Mouse (Mus musculus): Measurements from ENCODE around the gene Gbx1. TPM values are rescaled to one million over a fixed set of nuclear protein-coding genes. Genes with fewer than 3 reads are reported as not detected.
A peak's percentile ranks its signal among the peaks of the same experiment; 100 is the strongest.

Gene Gbx1
- total and polyA plus RNA-seq, 2 experiments from 2014 or later, result 4.1 to 6.5 TPM

DNA sequence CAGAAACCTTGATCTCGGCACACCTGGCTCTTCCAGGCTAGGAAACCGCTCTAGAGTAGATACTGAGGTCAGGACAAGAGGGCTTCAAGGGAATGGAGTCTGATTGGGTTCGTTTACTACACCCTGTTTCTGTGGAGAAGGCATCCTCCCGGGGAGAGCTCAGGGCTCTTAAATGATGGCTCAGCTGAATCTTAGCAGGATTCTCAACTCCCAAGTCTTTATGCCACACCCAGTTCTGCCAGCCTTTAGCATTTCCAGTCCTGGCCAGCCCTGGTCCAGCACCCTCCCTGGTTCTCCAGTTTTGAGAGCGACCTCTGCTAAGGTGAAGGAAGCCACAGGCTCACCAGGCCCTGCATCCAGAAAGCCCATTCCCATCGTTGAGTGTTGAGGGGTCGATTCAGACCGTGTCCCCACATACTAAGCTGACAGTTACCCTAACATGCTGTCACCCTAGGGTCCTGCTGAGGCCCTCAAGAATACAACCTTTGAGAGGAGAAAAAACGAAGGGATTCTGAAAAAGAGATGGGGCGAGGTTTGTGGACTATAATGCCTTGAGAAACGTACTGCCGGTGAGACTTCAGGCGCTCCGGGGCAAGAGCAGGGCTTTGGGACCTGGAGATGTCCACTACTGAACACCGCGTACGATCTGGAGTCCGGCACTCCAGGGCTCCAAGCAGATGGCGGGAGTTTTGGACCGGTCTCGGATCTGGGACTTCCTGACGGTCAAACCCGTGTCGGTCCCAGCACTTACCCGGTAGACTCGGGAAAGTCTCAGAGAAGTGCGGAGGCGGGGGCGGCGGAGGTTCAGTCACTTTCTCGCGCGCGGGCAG is 1.4 kb downstream of the Gbx1 start:
- no peak overlapping the region for H3K9ac ChIP-seq (replicated peaks; ENCODE audit: low read length)
- H3K27me3 ChIP-seq (ENCODE audit: insufficient read depth, low read length), result peaks cover 36% of the 10 kb centered on the region
- H3K27ac ChIP-seq, result no peak overlapping the region
- WGBS, result 4% methylated on average over 28 of the region's 34 CpGs
- H3K4me3 ChIP-seq (ENCODE audit: low read length), result peak overlapping the region; percentile 46
- H3K9me3 ChIP-seq (ENCODE audit: low read length), result no peaks in the 10 kb centered on the region
- ATAC-seq (no peak), DNase-seq (ENCODE audit: low spot score) (no peak)
- peak overlapping the region; percentile 88 for H3K4me2 ChIP-seq (ENCODE audit: low read depth, low read length)
- no peak for TF ChIP-seq CTCF (IDR thresholded peaks at IDR 0.05; ENCODE audit: low read depth)
- H3K4me1 ChIP-seq (ENCODE audit: insufficient read depth, low read length), result peaks cover 10% of the 10 kb centered on the region; the same call in 1 of the 2 replicates
- H3K36me3 ChIP-seq (ENCODE audit: insufficient read depth, low read length), result no peaks in the 10 kb centered on the region

- ATAC-seq, result no peak
- H3K36me3 ChIP-seq (ENCODE audit: insufficient read depth, low read length), result no peaks in the 10 kb centered on the region
- 0 out of 2 replicates have a peak overlapping the region, but pooled peaks have one; percentile 46 for H3K4me3 ChIP-seq (ENCODE audit: low read length)
- no peak for TF ChIP-seq CTCF (IDR thresholded peaks at IDR 0.05; ENCODE audit: low read depth)
- H3K4me1 ChIP-seq (ENCODE audit: insufficient read depth, low read length), result peaks cover 10% of the 10 kb centered on the region; the same call in 1 of the 2 replicates
- peaks cover 34% of the 10 kb centered on the region for H3K27me3 ChIP-seq (ENCODE audit: insufficient read depth, low read length)
- no peaks in the 10 kb centered on the region for H3K9me3 ChIP-seq (ENCODE audit: low read length)
- 0 out of 2 replicates have a peak overlapping the region, but pooled peaks have one; percentile 2 for H3K4me2 ChIP-seq (ENCODE audit: low read depth, low read length)
- no peak overlapping the region for H3K27ac ChIP-seq
- no peak for DNase-seq (ENCODE audit: low spot score)
- H3K9ac ChIP-seq (replicated peaks; ENCODE audit: low read length), result no peak overlapping the region
- 16% methylated on average over 4 of the region's 4 CpGs for WGBS
These were observed 2.5 kb downstream of the Gbx1 start for GRCm38 (mm10) chr5:24524522-24524921.

DNA sequence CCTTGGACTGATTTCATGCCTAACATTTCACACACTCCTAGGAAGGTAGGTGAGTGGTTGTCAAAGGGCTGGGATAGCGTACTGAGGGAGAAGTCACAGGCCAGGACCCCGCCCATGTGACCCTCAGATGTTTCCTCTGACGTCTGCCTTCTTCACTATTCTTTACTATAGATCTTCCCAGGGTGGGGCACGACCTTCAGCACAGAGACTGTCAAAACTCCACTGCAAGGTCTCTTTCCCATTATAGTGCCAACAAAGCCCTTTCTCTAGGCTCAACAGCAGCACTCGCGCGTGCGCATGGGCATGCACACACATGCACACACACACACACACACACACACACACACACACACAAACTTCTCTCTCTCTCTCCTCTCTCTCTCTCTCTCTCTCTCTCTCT is 3.2 kb downstream of the Gbx1 start:
- Histone ChIP-seq H3K4me1 (ENCODE audit: insufficient read depth, low read length) (peaks cover 10% of the 10 kb centered on the region; the same call in 1 of the 2 replicates), H3K9me3 (ENCODE audit: low read length) (no peaks in the 10 kb centered on the region), H3K9ac (replicated peaks; ENCODE audit: low read length) (no peak overlapping the region), H3K4me2 (ENCODE audit: low read depth, low read length) (no peak overlapping the region), H3K4me3 (ENCODE audit: low read length) (no peak overlapping the region), H3K27ac (no peak overlapping the region), H3K27me3 (ENCODE audit: insufficient read depth, low read length) (peaks cover 27% of the 10 kb centered on the region; the same call in 1 of the 2 replicates), H3K36me3 (ENCODE audit: insufficient read depth, low read length) (no peaks in the 10 kb centered on the region)
- ATAC-seq (no peak), DNase-seq (ENCODE audit: low spot score) (no peak)
- TF ChIP-seq CTCF (IDR thresholded peaks at IDR 0.05; ENCODE audit: low read depth), result no peak
- 35% methylated on average over 8 of the region's 8 CpGs for WGBS

GRCm38 (mm10) chr5:24521366-24521765 is 5.6 kb downstream of the Gbx1 start:
- no peak overlapping the region for H3K4me2 ChIP-seq (ENCODE audit: low read depth, low read length)
- H3K4me1 ChIP-seq (ENCODE audit: insufficient read depth, low read length), result peaks cover 3% of the 10 kb centered on the region; the same call in 1 of the 2 replicates
- TF ChIP-seq CTCF (IDR thresholded peaks at IDR 0.05; ENCODE audit: low read depth), result no peak
- H3K9me3 ChIP-seq (ENCODE audit: low read length), result no peaks in the 10 kb centered on the region
- no peak overlapping the region for H3K9ac ChIP-seq (replicated peaks; ENCODE audit: low read length)
- H3K4me3 ChIP-seq (ENCODE audit: low read length), result no peak overlapping the region
- 69% methylated on average over 8 of the region's 8 CpGs for WGBS
- H3K27ac ChIP-seq, result no peak overlapping the region
- H3K27me3 ChIP-seq (ENCODE audit: insufficient read depth, low read length), result 0 out of 2 replicates have a peak, but pooled peaks cover 15% of the 10 kb centered on the region
- no peaks in the 10 kb centered on the region for H3K36me3 ChIP-seq (ENCODE audit: insufficient read depth, low read length)
- DNase-seq (ENCODE audit: low spot score), result no peak
- ATAC-seq, result no peak

GRCm38 (mm10) chr5:24512271-24512670 is 14.7 kb downstream of the Gbx1 start:
- no peak overlapping the region for H3K9ac ChIP-seq (replicated peaks; ENCODE audit: low read length)
- H3K9me3 ChIP-seq (ENCODE audit: low read length), result no peaks in the 10 kb centered on the region
- ATAC-seq (no peak), DNase-seq (ENCODE audit: low spot score) (no peak)
- no peak overlapping the region for H3K27ac ChIP-seq
- WGBS, result 55% methylated on average over 8 of the region's 8 CpGs
- H3K4me1 ChIP-seq (ENCODE audit: insufficient read depth, low read length), result no peaks in the 10 kb centered on the region
- no peak for TF ChIP-seq CTCF (IDR thresholded peaks at IDR 0.05; ENCODE audit: low read depth)
- H3K36me3 ChIP-seq (ENCODE audit: insufficient read depth, low read length), result no peaks in the 10 kb centered on the region
- H3K4me2 ChIP-seq (ENCODE audit: low read depth, low read length), result no peak overlapping the region
- H3K27me3 ChIP-seq (ENCODE audit: insufficient read depth, low read length), result no peaks in the 10 kb centered on the region
- H3K4me3 ChIP-seq (ENCODE audit: low read length), result no peak overlapping the region

- Histone ChIP-seq H3K27ac (no peak overlapping the region), H3K4me3 (ENCODE audit: low read length) (no peak overlapping the region), H3K9me3 (ENCODE audit: low read length) (no peaks in the 10 kb centered on the region), H3K27me3 (ENCODE audit: insufficient read depth, low read length) (no peaks in the 10 kb centered on the region), H3K4me2 (ENCODE audit: low read depth, low read length) (no peak overlapping the region), H3K4me1 (ENCODE audit: insufficient read depth, low read length) (no peaks in the 10 kb centered on the region), H3K9ac (replicated peaks; ENCODE audit: low read length) (no peak overlapping the region), H3K36me3 (ENCODE audit: insufficient read depth, low read length) (no peaks in the 10 kb centered on the region)
- no peak for DNase-seq (ENCODE audit: low spot score)
- no peak for ATAC-seq
- TF ChIP-seq CTCF (IDR thresholded peaks at IDR 0.05; ENCODE audit: low read depth), result peak; percentile 47
- 60% methylated on average over 11 of the region's 11 CpGs for WGBS
These were observed 16.4 kb downstream of the Gbx1 start for GRCm38 (mm10) chr5:24510635-24511034.

GRCm38 (mm10) chr5:24508406-24508805 is 18.6 kb downstream of the Gbx1 start:
- WGBS, result 93% methylated on average over 7 of the region's 7 CpGs
- DNase-seq (ENCODE audit: low spot score) (no peak), ATAC-seq (no peak)
- Histone ChIP-seq H3K9me3 (ENCODE audit: low read length) (no peaks in the 10 kb centered on the region), H3K4me1 (ENCODE audit: insufficient read depth, low read length) (no peaks in the 10 kb centered on the region), H3K9ac (replicated peaks; ENCODE audit: low read length) (no peak overlapping the region), H3K36me3 (ENCODE audit: insufficient read depth, low read length) (no peaks in the 10 kb centered on the region), H3K27me3 (ENCODE audit: insufficient read depth, low read length) (no peaks in the 10 kb centered on the region), H3K4me2 (ENCODE audit: low read depth, low read length) (no peak overlapping the region), H3K27ac (no peak overlapping the region), H3K4me3 (ENCODE audit: low read length) (no peak overlapping the region)
- TF ChIP-seq CTCF (IDR thresholded peaks at IDR 0.05; ENCODE audit: low read depth), result peak; percentile 26; the same call in 1 of the 2 replicates
